Mouse (Mus musculus): ENCODE measurements around the gene Hlx.

Hlx gene

DNA sequence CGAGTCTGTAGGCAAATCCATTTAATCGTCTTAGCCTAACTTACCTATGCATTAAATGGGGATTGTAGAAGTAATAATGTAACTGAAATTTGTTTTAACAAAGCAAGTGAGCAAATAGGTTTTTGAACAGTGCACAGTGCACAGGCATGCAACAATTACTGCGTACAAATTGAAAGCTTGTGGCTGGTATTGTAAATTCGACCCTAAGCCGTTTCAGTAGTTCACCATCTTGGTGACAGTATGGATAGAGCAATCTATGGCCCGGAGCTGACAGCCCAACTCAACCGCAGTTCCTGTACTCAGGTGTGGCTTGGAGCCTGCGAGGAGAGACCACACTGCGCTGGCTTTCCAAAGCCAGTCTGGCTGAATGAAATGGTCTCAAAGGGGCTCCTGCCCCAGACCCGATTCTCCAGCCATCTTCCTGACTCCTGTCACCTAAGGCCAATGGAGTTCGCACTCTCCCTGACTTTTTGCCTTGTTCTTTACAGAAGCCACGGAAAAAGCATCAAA lies 14.7 kb downstream of the Hlx start:
- ATAC-seq (ENCODE audit: insufficient number of reproducible peaks, low FRiP score, low TSS enrichment): no peak

DNA sequence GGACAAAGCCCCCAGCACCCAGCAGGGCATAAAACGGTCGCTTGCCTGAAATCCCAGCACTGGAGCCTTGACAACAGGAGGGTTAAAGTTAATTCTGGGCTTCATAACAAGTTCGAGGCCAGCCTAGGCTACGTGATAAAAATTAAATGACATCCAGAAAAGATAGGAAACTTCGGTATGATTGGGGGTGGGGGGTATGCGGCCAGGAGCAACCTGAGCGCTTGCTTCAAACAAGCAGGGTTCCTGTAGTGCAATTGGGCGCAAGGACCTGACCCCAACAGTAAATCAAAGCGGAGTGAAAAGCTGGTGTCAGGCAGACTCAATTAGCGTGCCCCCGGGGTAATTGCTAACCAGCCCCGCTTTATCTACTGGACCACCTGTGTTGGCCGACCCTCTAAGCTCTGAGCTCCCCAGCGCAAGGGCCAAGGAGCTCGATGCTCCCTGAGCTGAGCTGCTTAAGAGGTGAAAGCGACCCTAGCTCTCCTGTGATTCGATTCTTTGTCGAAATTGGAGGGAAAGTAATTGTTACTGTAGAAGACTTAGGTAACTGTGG lies 15.3 kb downstream of the Hlx start:
- ATAC-seq (ENCODE audit: insufficient number of reproducible peaks, low FRiP score, low TSS enrichment): no peak

DNA sequence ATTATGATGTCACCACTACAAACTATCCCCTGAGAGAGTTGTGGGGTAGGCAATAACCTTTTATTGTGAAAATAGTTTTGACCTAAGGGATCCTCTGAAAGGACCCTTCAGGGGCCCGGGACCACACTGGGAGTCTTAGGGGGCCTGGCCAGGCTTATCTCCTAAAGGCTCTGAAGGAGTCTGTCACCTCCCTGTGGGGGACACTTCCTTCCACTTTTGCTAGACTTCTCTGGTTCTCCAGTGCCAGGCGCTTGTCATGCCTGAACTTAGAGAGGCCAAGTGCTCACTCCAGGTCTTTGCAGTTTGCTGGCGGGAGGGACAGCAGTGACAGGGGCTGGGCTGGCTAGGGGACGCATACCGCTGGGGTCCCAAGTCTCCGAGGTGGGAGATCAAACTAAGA lies 16.3 kb downstream of the Hlx start:
- no peak for ATAC-seq (ENCODE audit: insufficient number of reproducible peaks, low FRiP score, low TSS enrichment)

DNA sequence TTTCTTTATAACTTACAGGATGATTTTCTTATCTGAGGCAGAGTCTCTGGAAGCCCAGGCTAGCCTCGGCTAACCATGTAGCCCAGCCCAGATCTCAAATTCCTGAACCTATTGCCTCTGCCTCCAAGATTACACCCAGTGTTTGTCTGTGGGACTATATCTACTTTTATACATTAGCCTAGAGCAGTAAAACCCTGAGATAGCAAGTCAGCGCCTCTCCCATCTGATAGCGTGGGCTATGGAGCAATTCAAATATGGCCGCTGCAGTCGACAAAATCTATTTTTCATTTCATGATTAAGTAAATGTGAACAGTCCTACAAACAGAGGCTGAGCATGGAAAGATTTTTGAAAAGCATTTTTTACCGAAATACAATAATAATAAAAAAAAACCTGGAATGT lies 16.7 kb downstream of the Hlx start:
- no peak for ATAC-seq (ENCODE audit: insufficient number of reproducible peaks, low FRiP score, low TSS enrichment)

DNA sequence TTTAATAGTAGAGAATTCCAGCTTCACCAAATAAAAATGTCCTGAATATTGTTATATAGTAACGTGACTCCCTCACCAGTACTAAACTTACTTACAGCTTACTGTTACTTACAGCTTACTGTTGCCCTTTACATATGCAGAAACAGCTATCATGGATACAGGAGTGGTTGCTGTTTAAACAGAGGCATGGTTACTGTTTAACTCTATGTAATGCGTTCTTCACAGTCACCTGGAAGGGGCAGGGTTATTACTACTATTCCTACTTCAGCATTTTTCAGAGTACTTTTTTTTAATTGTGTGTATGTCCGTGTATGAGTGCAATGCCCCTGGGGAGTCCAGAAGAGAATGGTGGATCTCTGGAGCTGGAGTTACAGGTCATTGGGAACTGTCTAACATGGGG lies 17.9 kb downstream of the Hlx start:
- ATAC-seq (ENCODE audit: insufficient number of reproducible peaks, low FRiP score, low TSS enrichment): no peak

DNA sequence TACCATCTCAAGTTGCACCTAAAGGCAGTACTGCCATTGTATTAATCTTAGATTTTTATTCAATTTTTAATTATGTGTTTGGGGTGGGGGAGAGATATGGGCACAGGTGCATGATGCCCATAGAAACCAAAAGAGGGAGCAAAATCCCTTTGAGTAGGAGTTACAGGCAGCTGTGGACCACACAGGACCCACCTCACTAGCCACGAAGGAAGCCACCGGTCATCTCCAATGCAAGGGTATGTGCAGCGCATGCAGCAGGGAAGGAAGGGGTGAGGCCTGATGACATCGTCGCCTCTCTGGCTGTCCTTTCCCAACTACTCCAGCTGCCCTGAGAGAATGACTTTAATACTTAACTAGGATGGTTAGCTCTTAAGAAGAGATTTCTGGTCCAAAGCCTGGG lies 18.7 kb downstream of the Hlx start:
- ATAC-seq (ENCODE audit: insufficient number of reproducible peaks, low FRiP score, low TSS enrichment): no peak

DNA sequence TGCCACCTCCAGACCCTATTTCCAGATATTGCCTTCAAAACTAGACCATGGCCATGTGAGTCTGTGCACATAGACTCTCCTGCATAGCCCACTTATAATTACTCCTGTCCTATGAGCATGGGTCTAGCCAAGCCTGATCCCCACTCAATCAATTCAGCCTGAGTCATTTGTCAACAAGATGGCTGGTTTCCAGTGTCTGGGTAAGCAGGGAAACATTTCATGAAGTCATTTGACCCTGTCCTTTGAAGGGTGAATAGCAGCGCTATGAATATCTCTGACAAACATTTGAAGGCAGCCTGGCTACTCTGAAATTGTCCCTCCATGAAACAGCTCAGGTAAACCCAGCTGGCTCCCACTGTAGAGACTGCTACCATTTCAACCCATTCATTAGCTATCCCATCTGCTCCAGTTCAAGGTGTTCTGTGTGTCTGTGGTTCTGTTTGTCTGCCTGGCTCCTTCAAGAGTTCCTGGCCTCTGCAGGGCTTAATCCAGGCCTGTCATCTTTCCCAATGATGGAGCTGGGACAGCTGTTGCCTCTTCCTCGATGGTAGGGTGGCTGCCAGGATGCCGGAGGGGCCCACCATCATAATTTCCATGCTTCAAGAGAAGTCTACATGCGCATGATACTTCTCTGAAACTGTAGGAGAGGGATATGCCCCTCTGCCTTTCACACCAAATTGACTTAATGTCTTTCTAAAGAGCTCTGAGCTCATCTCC lies 24.7 kb downstream of the Hlx start:
- no peak for ATAC-seq (ENCODE audit: insufficient number of reproducible peaks, low FRiP score, low TSS enrichment)

DNA sequence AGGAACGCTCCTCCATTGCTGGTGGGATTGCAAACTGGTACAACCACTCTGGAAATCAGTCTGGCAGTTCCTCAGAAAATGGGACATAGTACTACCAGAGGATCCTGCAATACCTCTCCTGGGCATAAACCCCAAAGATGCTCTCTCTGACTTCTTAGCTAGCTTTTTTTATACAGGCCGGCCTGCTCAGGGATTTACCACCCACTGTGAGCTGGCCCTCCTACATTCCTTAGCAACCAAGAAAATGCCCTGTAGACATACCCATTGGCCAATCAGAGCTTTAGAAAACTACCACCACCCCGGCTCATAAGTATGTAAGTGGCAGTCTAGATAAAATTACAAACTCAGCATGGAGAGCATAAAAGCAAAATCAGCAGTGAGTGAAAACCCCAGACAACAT lies 27.5 kb downstream of the Hlx start:
- no peak for ATAC-seq (ENCODE audit: insufficient number of reproducible peaks, low FRiP score, low TSS enrichment)

DNA sequence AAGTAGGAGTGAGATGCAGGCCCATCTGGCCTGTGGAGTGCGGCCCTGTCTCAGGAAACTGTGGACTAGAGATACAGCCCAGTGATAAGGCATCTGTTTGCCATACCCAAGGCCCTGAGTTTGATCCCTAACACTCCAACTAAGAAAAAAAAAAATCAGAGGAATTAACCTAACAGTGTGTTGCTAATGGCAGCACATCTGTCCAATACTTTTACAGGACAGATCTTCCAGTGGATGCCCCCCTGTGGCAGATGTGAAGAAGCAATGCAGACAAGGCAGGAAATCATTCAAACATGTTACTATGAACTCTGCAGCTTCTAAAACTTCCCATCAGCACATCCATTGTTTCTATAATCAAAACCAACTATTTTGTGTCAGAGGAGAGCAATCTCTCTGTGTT lies 33.1 kb downstream of the Hlx start:
- ATAC-seq (ENCODE audit: insufficient number of reproducible peaks, low FRiP score, low TSS enrichment): no peak

DNA sequence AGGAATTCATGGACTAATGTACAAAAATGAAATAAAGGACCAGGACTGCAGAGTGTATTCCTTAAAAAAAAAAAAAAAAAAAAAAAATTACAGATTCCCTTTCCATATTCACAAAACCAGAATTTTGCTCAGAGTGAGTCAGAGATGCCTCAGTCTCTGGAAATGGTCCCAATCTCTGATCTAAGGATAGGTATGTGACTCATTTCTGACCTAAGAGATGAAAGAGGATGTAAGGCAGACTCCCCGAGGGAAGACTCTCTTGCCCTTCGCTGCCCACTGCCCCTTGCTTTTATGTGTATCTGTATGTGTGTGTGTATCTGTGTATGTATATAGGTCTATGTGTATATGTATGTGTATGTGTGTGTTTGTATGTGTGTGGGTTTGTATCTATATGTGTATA lies 37.0 kb downstream of the Hlx start:
- no peak for ATAC-seq (ENCODE audit: insufficient number of reproducible peaks, low FRiP score, low TSS enrichment)

DNA sequence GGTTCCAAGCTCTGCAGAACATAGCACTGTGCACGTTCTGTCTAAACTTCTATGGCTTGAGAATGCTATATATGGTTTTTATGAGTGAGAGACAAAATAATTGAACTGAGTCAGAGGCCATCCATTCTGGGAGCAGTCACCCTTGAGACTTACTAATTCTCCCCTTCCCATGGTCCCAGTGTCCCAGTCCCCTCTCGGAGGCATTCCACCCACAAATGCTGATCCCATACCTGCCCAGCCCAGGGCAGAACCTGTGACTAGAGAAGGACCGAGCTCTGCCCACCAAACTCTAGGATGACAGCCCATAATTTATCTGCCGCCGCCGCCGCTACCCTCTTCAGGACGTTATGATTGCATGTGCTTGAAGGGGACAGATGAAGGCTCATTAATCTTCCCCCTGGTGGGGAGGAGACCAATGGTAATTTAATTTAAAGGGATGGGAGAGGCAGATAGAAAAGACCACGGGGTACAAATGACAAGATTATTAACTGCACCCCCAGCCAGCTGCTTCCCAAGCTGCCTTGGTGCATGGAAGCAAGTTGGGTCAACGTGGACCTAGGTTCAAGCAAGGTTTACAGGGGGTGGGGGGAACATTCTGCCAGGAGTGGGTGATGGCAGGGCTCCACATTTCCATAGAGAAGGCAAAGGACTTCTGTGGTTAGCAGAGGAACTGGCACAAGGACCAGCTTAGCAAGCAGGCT lies 40.1 kb downstream of the Hlx start:
- no peak for ATAC-seq (ENCODE audit: insufficient number of reproducible peaks, low FRiP score, low TSS enrichment)

DNA sequence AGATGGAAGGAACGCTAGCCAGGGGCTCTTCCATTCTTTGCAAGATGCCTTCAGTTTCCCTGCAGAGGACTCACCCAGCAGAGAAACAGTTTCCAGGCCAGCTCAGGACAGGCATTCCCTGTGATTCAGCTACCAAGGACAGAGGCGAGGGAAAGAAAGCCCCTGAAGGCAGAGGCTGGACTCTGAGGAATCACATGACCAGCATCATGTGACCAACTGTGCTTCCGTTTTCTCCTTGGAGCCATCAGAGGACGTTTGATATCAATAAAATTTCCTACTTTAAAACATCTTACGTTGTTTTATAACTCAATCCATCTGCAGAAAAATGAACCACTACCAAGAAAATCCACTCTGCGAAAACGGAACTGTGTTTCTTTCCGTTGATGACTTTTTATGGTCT lies 41.2 kb downstream of the Hlx start:
- ATAC-seq (ENCODE audit: insufficient number of reproducible peaks, low FRiP score, low TSS enrichment): no peak

DNA sequence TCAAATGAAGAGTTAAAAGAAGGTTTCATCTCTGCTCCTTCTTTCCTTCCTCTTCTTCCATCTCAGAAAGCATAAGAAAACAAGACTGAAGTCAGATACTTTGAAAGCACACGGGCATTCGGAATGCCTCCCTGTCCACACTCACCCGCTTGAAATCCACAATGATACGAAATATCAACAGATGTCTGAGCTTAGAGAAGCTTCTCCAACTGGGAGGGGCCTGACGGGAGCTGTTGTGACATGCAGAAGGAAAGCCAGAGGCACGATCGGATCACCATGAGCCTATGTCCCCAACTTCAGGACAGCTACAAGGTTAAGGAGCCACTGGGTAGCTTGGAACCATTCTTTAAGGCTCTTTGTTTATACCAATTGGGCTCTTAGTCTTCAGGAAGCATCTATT lies 44.4 kb downstream of the Hlx start:
- ATAC-seq (ENCODE audit: insufficient number of reproducible peaks, low FRiP score, low TSS enrichment): no peak

DNA sequence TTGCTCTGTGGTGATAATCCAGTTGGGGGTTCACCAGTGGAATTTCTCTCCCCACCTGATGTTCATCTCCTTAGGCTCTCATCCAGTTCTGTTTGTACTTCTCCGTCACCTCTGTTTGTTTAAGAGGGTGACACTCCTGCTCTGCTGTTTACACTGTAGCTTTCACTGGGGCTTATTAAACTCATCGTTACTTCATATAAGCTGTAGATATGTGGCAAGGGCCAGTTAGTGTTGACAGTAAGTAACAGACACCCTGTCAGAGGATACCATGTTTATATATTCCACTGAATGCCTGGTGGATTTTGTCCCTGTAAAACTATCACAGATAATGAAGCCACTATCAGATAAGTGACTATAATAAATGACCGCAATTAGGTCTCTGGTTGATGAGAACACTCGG lies 44.9 kb downstream of the Hlx start:
- no peak for ATAC-seq (ENCODE audit: insufficient number of reproducible peaks, low FRiP score, low TSS enrichment)

DNA sequence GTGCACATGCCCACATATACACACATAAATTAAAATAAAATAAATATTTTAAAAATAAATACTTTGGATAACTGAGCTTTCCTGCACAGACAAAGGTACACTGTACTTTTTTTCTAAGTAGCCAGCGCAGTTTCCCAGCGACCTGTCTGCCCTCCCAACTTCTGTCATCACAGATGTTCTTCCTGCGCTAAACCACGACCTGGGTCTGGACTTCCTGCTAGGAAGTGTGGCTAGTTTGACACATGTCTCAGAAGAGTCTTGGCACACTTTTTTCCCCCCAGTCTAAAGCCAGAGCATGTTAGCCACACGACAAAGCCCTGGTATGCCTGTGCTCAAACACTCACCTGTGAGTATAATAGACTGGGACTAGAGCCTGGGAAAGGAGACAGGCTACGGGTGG lies 48.9 kb downstream of the Hlx start:
- no peak for ATAC-seq (ENCODE audit: insufficient number of reproducible peaks, low FRiP score, low TSS enrichment)

DNA sequence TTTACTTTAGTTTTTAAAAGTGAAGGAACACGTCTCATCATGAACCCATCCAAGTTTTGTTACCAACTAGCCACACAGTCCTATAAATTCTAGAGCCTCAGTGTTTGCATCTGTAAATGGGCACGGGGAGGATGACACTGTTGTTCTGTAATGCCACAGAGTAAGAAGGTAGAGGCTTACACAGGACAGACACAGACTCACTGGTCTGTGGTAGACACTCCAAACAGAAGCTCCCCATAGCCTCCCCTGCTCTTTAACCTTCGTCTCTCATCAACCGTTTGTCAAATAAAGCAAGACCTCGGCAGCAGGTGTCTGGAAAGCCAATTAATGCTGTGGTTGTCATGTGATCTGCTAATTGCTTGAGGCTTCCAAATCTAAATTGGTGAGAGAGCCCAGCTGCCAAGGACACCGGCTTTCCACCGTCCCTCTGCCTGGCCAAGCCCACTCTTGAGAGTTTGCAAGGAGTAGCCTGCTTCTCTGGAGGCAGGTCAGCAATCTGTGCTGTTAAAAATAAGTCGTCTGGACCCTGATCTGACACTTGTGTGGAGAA lies 52.9 kb downstream of the Hlx start:
- no peak for ATAC-seq (ENCODE audit: insufficient number of reproducible peaks, low FRiP score, low TSS enrichment)

DNA sequence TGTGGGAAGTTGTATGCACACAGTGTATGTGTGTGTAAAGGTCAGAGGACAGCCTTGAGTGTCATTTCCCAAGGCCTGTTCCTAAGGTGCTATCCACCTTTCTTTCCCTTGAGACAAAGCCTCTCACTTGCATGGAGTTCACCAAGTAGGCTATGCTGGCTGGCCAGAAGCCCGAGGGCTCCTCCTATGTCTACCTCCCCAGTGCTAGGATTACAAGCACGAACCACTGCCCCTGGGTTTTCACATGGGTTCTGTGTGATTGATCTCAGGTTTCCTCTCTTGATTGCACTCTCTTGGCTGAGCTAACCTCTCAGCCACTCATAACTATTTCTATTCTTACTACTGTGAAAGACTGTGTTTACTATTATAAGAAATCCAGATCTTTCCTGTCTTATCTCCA lies 54.8 kb downstream of the Hlx start:
- no peak for ATAC-seq (ENCODE audit: insufficient number of reproducible peaks, low FRiP score, low TSS enrichment)
